Mouse (Mus musculus) forebrain, embryonic 11.5 days (tissue): ENCODE data around the gene BC035947. TPM values are rescaled to one million over a fixed set of nuclear protein-coding genes. Genes with fewer than 3 reads are reported as not detected.
"Not testable (repeated sequence)": the region's sequence is repeated elsewhere in the genome, so short reads cannot be mapped to it uniquely, and the experiment has no call there.

Source experiments
- ATAC-seq: fragments of 200-750 bp; cut with Nextera tagmentation; replicated peaks from 2 replicates; pipeline ENCODE4 v1.8.0; 2017; ENCODE audit warnings: moderate TSS enrichment; ENCODE audit not compliant: low FRiP score
- DNase-seq: peaks from one replicate; pipeline ENCODE4 v3.0.0-alpha.2; 2017; ENCODE audit warnings: low spot score
- H3K27ac ChIP-seq: fragments of 300-500 bp; sonication (generic); 2 replicates; pipeline ENCODE4 v1.5.1; 2014; ENCODE audit warnings: low read depth, low read length
- H3K27me3 ChIP-seq: fragments of 300-500 bp; sonication (generic); 2 replicates; pipeline ENCODE4 v1.6.1; 2014; ENCODE audit warnings: mild to moderate bottlenecking, low read length, mixed read lengths; ENCODE audit not compliant: control insufficient read depth, insufficient read depth
- H3K36me3 ChIP-seq: fragments of 300-500 bp; sonication (generic); 2 replicates; pipeline ENCODE4 v1.6.1; 2014; ENCODE audit warnings: mild to moderate bottlenecking, low read length, moderate library complexity, mixed read lengths; ENCODE audit not compliant: control insufficient read depth, insufficient read depth
- H3K4me1 ChIP-seq: fragments of 300-500 bp; sonication (generic); replicated peaks from 2 replicates; pipeline ENCODE4 v1.6.1; 2014; ENCODE audit warnings: low read length, mixed read lengths; ENCODE audit not compliant: control insufficient read depth, insufficient read depth
- H3K4me2 ChIP-seq: fragments of 300-500 bp; sonication (generic); 2 replicates; pipeline ENCODE4 v1.6.1; 2014; ENCODE audit warnings: low read depth, mild to moderate bottlenecking, low read length, moderate library complexity, mixed read lengths; ENCODE audit not compliant: severe bottlenecking
- H3K4me3 ChIP-seq: fragments of 300-500 bp; sonication (generic); 2 replicates; pipeline ENCODE4 v1.5.1; 2014; ENCODE audit warnings: low read depth, low read length
- H3K9ac ChIP-seq: fragments of 300-500 bp; sonication (generic); 2 replicates; pipeline ENCODE4 v1.6.1; 2014; ENCODE audit warnings: low read length
- H3K9me3 ChIP-seq: fragments of 300-500 bp; sonication (generic); 2 replicates; pipeline ENCODE4 v1.6.1; 2016; ENCODE audit warnings: low read length, mixed read lengths; ENCODE audit not compliant: control insufficient read depth
- WGBS: fragments of 180-500 bp; shearing (Covaris S2); extraction: QIAGEN DNeasy Blood & Tissue Kit; methylation state at CpG from one replicate; pipeline ENCODE4 v1.1.7; 2014; 5-methylcytosine and 5-hydroxymethylcytosine counted together
- polyA plus RNA-seq: library from polyadenylated mRNA; unstranded; fragments of >200 nt; fragmentation: Nextera tagmentation; extraction: Ambion mirVana; gene quantifications from 2 replicates; pipeline ENCODE4 v1.2.1, GENCODE M21; 2014

The BC035947 gene
- polyA plus RNA-seq: 0.17 and 0.65 TPM in 2 replicates

- H3K27me3 ChIP-seq: no peaks in the 10 kb centered on the region
- peak within 1 kb of the TSS; percentile 55 for H3K4me2 ChIP-seq
- 2% methylated on average over 25 of the region's 25 CpGs for WGBS
- no peaks in the 10 kb centered on the region for H3K36me3 ChIP-seq
- H3K9me3 ChIP-seq: no peaks in the 10 kb centered on the region
- peak within 1 kb of the TSS; percentile 29 for H3K4me3 ChIP-seq
- H3K27ac ChIP-seq: no peak within 1 kb of the TSS
- DNase-seq: peak; percentile 67
- H3K4me1 ChIP-seq: 0 out of 2 replicates have a peak, but pooled peaks cover 3% of the 10 kb centered on the region
- peak within 1 kb of the TSS; percentile 55 for H3K9ac ChIP-seq
- peak; percentile 24 for ATAC-seq
These were observed at the start of gene BC035947 for GRCm38 (mm10) chr1:78511621-78512160. Gene BC035947, minus strand, starts transcription at chr1:78512158.

DNA sequence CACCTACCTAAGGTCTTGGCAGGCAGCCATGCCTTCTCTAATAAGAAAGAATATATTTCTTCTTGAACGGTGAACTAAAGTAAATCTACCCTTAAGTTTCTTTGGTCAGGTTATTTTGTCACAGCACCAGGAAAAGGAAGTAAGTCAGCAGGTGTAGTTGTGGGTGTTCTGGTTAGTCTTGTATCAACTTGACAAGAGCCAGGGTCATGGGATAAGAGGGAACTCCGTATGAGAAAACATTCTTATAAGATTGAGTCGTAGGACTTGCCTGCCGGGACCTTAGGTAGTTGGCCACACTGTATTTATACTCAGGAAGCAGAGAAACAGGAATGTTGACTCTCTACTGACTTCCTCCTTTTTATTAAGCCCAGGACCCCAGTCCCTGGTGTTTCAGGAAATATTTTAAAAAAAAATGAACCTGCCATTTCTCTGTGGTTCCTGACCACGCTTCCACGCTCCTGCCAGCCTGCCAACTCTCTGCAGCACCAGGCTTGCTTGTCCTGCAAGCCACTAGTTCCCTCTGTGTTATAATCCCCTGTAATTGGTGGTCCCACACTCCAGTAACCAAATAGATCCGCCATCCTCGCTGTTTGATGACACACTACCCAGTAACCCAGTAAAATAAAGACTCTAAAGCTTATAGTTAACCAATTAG lies 42.2 kb upstream of the BC035947 start:
- no peak for ATAC-seq
- no peak for DNase-seq
- Histone ChIP-seq H3K27me3 (no peaks in the 10 kb centered on the region), H3K36me3 (no peaks in the 10 kb centered on the region), H3K9me3 (no peaks in the 10 kb centered on the region; the same call in 1 of the 2 replicates), H3K4me2 (no peak overlapping the region), H3K4me3 (no peak overlapping the region), H3K27ac (no peak overlapping the region), H3K4me1 (no peaks in the 10 kb centered on the region), H3K9ac (no peak overlapping the region)
- 84% methylated on average over 8 of the region's 8 CpGs for WGBS

DNA sequence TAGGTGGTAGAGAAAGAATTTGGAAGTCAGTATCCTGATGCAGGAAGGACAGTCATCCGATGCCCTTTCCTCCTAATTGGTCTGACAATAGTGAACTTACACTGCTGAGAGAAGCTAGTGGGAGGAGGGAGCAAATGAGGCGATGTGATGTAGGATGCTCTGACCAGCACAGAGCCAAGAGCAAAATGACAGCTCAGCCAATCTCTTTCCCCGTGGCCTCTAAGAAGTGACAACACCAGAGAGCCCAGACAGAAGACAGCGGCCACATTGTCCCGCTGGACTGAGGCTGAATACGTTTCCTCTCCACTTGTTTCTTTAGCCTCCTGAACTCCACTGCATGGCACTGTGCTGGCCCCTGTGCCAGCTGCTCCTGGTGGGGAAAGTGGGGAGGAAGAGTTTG lies 37.0 kb upstream of the BC035947 start:
- no peaks in the 10 kb centered on the region for H3K9me3 ChIP-seq
- H3K9ac ChIP-seq: no peak overlapping the region
- no peak overlapping the region for H3K4me3 ChIP-seq
- ATAC-seq (no peak), DNase-seq (no peak)
- no peaks in the 10 kb centered on the region for H3K27me3 ChIP-seq
- no peak overlapping the region for H3K27ac ChIP-seq
- WGBS: 51% methylated on average over 6 of the region's 6 CpGs
- H3K4me2 ChIP-seq: no peak overlapping the region
- H3K4me1 ChIP-seq: no peaks in the 10 kb centered on the region
- H3K36me3 ChIP-seq: no peaks in the 10 kb centered on the region

GRCm38 (mm10) chr1:78546258-78546657 lies 34.3 kb upstream of the BC035947 start:
- WGBS: 86% methylated on average over 9 of the region's 9 CpGs
- Histone ChIP-seq H3K27me3 (no peaks in the 10 kb centered on the region), H3K4me2 (no peak overlapping the region), H3K4me3 (no peak overlapping the region), H3K4me1 (no peaks in the 10 kb centered on the region), H3K36me3 (no peaks in the 10 kb centered on the region), H3K9ac (no peak overlapping the region), H3K27ac (no peak overlapping the region), H3K9me3 (no peaks in the 10 kb centered on the region)
- DNase-seq (no peak), ATAC-seq (no peak)

- not testable (repeated sequence) for H3K4me2 ChIP-seq, H3K27ac ChIP-seq, DNase-seq, H3K36me3 ChIP-seq, H3K4me1 ChIP-seq, ATAC-seq, H3K27me3 ChIP-seq, H3K9me3 ChIP-seq, H3K9ac ChIP-seq, H3K4me3 ChIP-seq
- WGBS: 69% methylated on average over 1 of the region's 1 CpGs
These were observed 31.7 kb upstream of the BC035947 start for GRCm38 (mm10) chr1:78543631-78544030.

DNA sequence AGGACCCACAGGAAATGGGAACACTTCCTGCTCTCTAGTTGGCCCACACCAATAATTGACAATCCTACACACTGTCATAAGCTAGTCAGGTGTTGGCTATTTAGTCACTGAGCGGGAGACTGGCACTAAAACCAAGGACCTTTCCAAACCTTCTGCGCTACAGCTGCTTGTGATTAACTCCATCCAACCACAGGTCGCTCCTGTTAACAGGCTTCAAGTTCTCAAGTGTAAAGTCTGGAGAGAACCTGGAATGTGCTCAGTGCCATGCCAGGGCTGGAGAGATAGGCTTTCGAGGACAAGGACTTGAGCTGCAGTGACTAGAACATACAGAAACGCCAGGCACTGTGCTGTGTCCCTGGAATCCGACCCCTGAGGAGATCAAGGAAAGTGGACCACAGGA lies 27.2 kb upstream of the BC035947 start:
- no peak for ATAC-seq
- H3K9ac ChIP-seq: no peak overlapping the region
- H3K27ac ChIP-seq: no peak overlapping the region
- H3K4me3 ChIP-seq: no peak overlapping the region
- 73% methylated on average over 6 of the region's 6 CpGs for WGBS
- H3K4me2 ChIP-seq: no peak overlapping the region
- no peaks in the 10 kb centered on the region for H3K4me1 ChIP-seq
- H3K9me3 ChIP-seq: no peaks in the 10 kb centered on the region
- DNase-seq: peak; percentile 50
- H3K27me3 ChIP-seq: no peaks in the 10 kb centered on the region
- H3K36me3 ChIP-seq: no peaks in the 10 kb centered on the region

GRCm38 (mm10) chr1:78538396-78538795 lies 26.4 kb upstream of the BC035947 start:
- no peaks in the 10 kb centered on the region for H3K27me3 ChIP-seq
- no peak overlapping the region for H3K4me2 ChIP-seq
- H3K27ac ChIP-seq: no peak overlapping the region
- DNase-seq (peak; percentile 24), ATAC-seq (no peak)
- H3K4me1 ChIP-seq: no peaks in the 10 kb centered on the region
- no peak overlapping the region for H3K4me3 ChIP-seq
- H3K9me3 ChIP-seq: no peaks in the 10 kb centered on the region
- no peaks in the 10 kb centered on the region for H3K36me3 ChIP-seq
- H3K9ac ChIP-seq: no peak overlapping the region
- 56% methylated on average over 5 of the region's 5 CpGs for WGBS

DNA sequence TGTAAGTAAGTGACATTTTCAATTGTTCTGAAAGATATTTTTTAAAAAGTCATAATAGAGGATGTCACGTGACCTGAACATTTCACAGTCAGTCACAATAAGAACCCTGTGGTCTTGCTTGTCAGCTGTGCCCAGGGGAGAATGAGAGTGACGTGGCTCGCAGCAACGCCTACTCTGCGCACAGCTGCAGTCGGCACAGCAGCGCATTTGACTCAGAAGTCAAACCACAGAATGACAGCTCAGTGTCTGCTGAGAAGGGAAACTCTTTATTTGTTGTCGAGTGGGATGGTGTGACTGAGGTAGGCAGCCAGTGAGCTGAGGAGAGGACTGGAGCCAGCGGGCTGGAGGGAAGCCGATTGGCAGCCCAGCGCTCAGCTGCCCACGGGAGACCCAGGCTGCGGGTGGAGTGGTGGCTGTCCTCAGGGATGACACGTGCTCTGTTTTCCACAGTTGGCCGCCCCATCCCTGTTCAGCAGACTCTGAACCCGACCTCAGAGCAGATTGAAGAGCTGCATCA lies 25.6 kb upstream of the BC035947 start:
- 41% methylated on average over 16 of the region's 16 CpGs for WGBS
- peak overlapping the region; percentile 38; the same call in 1 of the 2 replicates for H3K4me2 ChIP-seq
- H3K27me3 ChIP-seq: no peaks in the 10 kb centered on the region
- ATAC-seq (peak; percentile 61), DNase-seq (peak; percentile 55)
- H3K9ac ChIP-seq: no peak overlapping the region
- H3K36me3 ChIP-seq: no peaks in the 10 kb centered on the region
- H3K27ac ChIP-seq: no peak overlapping the region
- H3K4me1 ChIP-seq: no peaks in the 10 kb centered on the region
- no peak overlapping the region for H3K4me3 ChIP-seq
- no peaks in the 10 kb centered on the region for H3K9me3 ChIP-seq
